Mouse (Mus musculus) MEL (cell line): ENCODE measurements around the gene Ifit1.

ENCODE experiments used
- BHLHE40 ChIP-seq: IDR thresholded peaks from 2 replicates; pipeline ENCODE4 v1.6.1; 2012; ENCODE audit warnings: low read depth, mild to moderate bottlenecking, inconsistent platforms, low read length, improper control_type of control experiment, borderline replicate concordance
- CTCF ChIP-seq, 3 experiments: IDR thresholded peaks in 2 of 3; conservative IDR thresholded peaks in 1 of 3; 2 replicates each; pipeline ENCODE4 v1.5.1; 2011 to 2012; ENCODE audit warnings: low read length in 3 of 3, low read depth in 2 of 3, mild to moderate bottlenecking in 2 of 3, improper control_type of control experiment in 1 of 3, inconsistent platforms in 1 of 3, mixed read lengths in 1 of 3, moderate library complexity in 1 of 3; ENCODE audit not compliant: control insufficient read depth in 1 of 3, insufficient read depth in 1 of 3, poor library complexity in 1 of 3, severe bottlenecking in 1 of 3
- MXI1 ChIP-seq: IDR thresholded peaks from 2 replicates; pipeline ENCODE4 v1.6.1; 2011; ENCODE audit warnings: mild to moderate bottlenecking, low read depth, low read length, improper control_type of control experiment
- POLR2A ChIP-seq, 2 experiments: IDR thresholded peaks; 2 replicates each; pipeline ENCODE4 v1.6.1; 2011 to 2012; ENCODE audit warnings: low read length in 2 of 2, mild to moderate bottlenecking in 2 of 2, control low read depth in 1 of 2, improper control_type of control experiment in 1 of 2, low read depth in 1 of 2, moderate library complexity in 1 of 2; ENCODE audit not compliant: control insufficient read depth in 1 of 2, insufficient read depth in 1 of 2, poor library complexity in 1 of 2
- POLR2AphosphoS5 ChIP-seq: IDR thresholded peaks from 2 replicates; pipeline ENCODE4 v1.6.1; 2012; ENCODE audit warnings: low read depth, borderline replicate concordance, mild to moderate bottlenecking, inconsistent platforms, low read length, moderate library complexity, mixed read lengths
- SIN3A ChIP-seq: IDR thresholded peaks from 2 replicates; pipeline ENCODE4 v1.6.1; 2012; ENCODE audit warnings: low read length, improper control_type of control experiment, inconsistent platforms
- ZNF384 ChIP-seq: IDR thresholded peaks from 2 replicates; pipeline ENCODE4 v1.6.1; 2012; ENCODE audit warnings: low read depth, mild to moderate bottlenecking, inconsistent platforms, low read length, improper control_type of control experiment

DNA sequence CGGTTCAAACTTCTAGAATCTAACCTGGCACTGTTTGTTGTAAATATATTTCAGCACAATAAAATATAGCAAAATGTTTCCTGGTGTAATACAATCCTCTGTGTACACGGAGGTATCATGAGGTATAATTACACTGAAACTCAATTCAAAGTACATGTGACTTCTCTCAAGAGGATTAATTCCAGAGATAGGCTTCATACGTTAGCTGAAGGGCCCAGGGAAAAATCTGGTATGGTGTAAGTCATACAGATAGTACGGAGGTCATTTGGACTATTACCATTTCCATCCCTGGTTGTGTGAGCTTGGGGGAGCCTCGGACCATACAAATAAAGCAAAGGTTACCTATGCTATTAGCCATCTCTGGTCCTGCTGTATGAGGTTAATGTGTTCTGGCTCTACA, 1.9 kb downstream of the Ifit1 start:
- TF ChIP-seq POLR2AphosphoS5 (no peak), CTCF (IDR thresholded peaks at IDR 0.05 in 2 of 3, conservative IDR thresholded peaks at IDR 0.05 in 1 of 3; ENCODE audit: control insufficient read depth in 1 of 3, insufficient read depth in 1 of 3, low read depth in 2 of 3, low read length in 3 of 3, poor library complexity in 1 of 3, severe bottlenecking in 1 of 3) (no peak), POLR2A (IDR thresholded peaks at IDR 0.05; ENCODE audit: control insufficient read depth in 1 of 2, insufficient read depth in 1 of 2, low read depth in 1 of 2, low read length in 2 of 2, poor library complexity in 1 of 2) (no peak), MXI1 (no peak), ZNF384 (no peak), BHLHE40 (no peak), SIN3A (no peak)
